Mouse (Mus musculus): ENCODE data around the gene H2-Q4. TPM values are rescaled to one million over a fixed set of nuclear protein-coding genes. Genes with fewer than 3 reads are reported as not detected.
"Not testable (repeated sequence)": the region's sequence is repeated elsewhere in the genome, so short reads cannot be mapped to it uniquely, and the experiment has no call there.

The H2-Q4 gene
- polyA plus RNA-seq, 1 experiment from 2014 or later: 4.3 TPM

GRCm38 (mm10) chr17:35358763-35359469 lies 20.5 kb upstream of the H2-Q4 start:
- ATAC-seq (ENCODE audit: low FRiP score, low TSS enrichment): peak; percentile 39; the same call in 1 of the 2 replicates
- WGBS: 10% methylated on average over 34 of the region's 38 CpGs
- Histone ChIP-seq H3K27me3 (ENCODE audit: insufficient read depth, low read length) (peaks cover 8% of the 10 kb centered on the region; the same call in 1 of the 2 replicates), H3K4me1 (ENCODE audit: insufficient read depth, low read length) (peaks cover 7% of the 10 kb centered on the region; the same call in 1 of the 2 replicates), H3K27ac (ENCODE audit: low read length) (no peak overlapping the region), H3K9me3 (ENCODE audit: low read length) (peaks cover 6% of the 10 kb centered on the region), H3K4me3 (ENCODE audit: low read length) (peak overlapping the region; percentile 45), H3K9ac (replicated peaks; ENCODE audit: low read length) (peak overlapping the region; percentile 23; the same call in 1 of the 2 replicates), H3K36me3 (ENCODE audit: insufficient read depth, low read length) (no peaks in the 10 kb centered on the region), H3K4me2 (replicated peaks; ENCODE audit: low read depth, low read length) (peak overlapping the region; percentile 79)

- 19% methylated on average over 21 of the region's 21 CpGs for WGBS
- peaks cover 8% of the 10 kb centered on the region; the same call in 1 of the 2 replicates for H3K27me3 ChIP-seq (ENCODE audit: insufficient read depth, low read length)
- peaks cover 6% of the 10 kb centered on the region for H3K9me3 ChIP-seq (ENCODE audit: low read length)
- peak overlapping the region; percentile 23; the same call in 1 of the 2 replicates for H3K9ac ChIP-seq (replicated peaks; ENCODE audit: low read length)
- no peak overlapping the region for H3K27ac ChIP-seq (ENCODE audit: low read length)
- ATAC-seq (ENCODE audit: low FRiP score, low TSS enrichment): 0 out of 2 replicates have a peak, but pooled peaks have one; percentile 46
- peak overlapping the region; percentile 45 for H3K4me3 ChIP-seq (ENCODE audit: low read length)
- peaks cover 7% of the 10 kb centered on the region; the same call in 1 of the 2 replicates for H3K4me1 ChIP-seq (ENCODE audit: insufficient read depth, low read length)
- H3K4me2 ChIP-seq (replicated peaks; ENCODE audit: low read depth, low read length): peak overlapping the region; percentile 79
- H3K36me3 ChIP-seq (ENCODE audit: insufficient read depth, low read length): no peaks in the 10 kb centered on the region
These were observed 20.0 kb upstream of the H2-Q4 start for GRCm38 (mm10) chr17:35359470-35359862.

- WGBS: under 1% methylated on average over 68 of the region's 70 CpGs
- Histone ChIP-seq H3K36me3 (ENCODE audit: insufficient read depth, low read length) (no peaks in the 10 kb centered on the region), H3K27me3 (ENCODE audit: insufficient read depth, low read length) (no peaks in the 10 kb centered on the region), H3K9ac (replicated peaks; ENCODE audit: low read length) (peak overlapping the region; percentile 69), H3K27ac (ENCODE audit: low read length) (no peak overlapping the region), H3K4me1 (ENCODE audit: insufficient read depth, low read length) (no peaks in the 10 kb centered on the region; the same call in 1 of the 2 replicates), H3K4me2 (replicated peaks; ENCODE audit: low read depth, low read length) (peak overlapping the region; percentile 78), H3K4me3 (ENCODE audit: low read length) (peak overlapping the region; percentile 74), H3K9me3 (ENCODE audit: low read length) (peaks cover 5% of the 10 kb centered on the region; the same call in 1 of the 2 replicates)
- peak; percentile 69 for ATAC-seq (ENCODE audit: low FRiP score, low TSS enrichment)
These were observed 473 bp downstream of the H2-Q4 start for GRCm38 (mm10) chr17:35379729-35380451.

- H3K4me2 ChIP-seq (replicated peaks; ENCODE audit: low read depth, low read length); ATAC-seq (ENCODE audit: low FRiP score, low TSS enrichment); H3K9ac ChIP-seq (replicated peaks; ENCODE audit: low read length); H3K4me1 ChIP-seq (ENCODE audit: insufficient read depth, low read length); H3K9me3 ChIP-seq (ENCODE audit: low read length); H3K27me3 ChIP-seq (ENCODE audit: insufficient read depth, low read length); H3K36me3 ChIP-seq (ENCODE audit: insufficient read depth, low read length); H3K4me3 ChIP-seq (ENCODE audit: low read length); H3K27ac ChIP-seq (ENCODE audit: low read length): not testable (repeated sequence)
- WGBS: 4% methylated on average over 7 of the region's 7 CpGs
These were observed 10.4 kb downstream of the H2-Q4 start for GRCm38 (mm10) chr17:35389796-35390195.

- not testable (repeated sequence) for H3K36me3 ChIP-seq (ENCODE audit: insufficient read depth, low read length); H3K9me3 ChIP-seq (ENCODE audit: low read length); H3K27ac ChIP-seq (ENCODE audit: low read length); H3K27me3 ChIP-seq (ENCODE audit: insufficient read depth, low read length); H3K4me1 ChIP-seq (ENCODE audit: insufficient read depth, low read length); H3K4me3 ChIP-seq (ENCODE audit: low read length); H3K9ac ChIP-seq (replicated peaks; ENCODE audit: low read length); ATAC-seq (ENCODE audit: low FRiP score, low TSS enrichment); H3K4me2 ChIP-seq (replicated peaks; ENCODE audit: low read depth, low read length)
- WGBS: 63% methylated on average over 2 of the region's 2 CpGs
These were observed 13.3 kb downstream of the H2-Q4 start for GRCm38 (mm10) chr17:35392671-35393070.

GRCm38 (mm10) chr17:35393864-35394800 lies 14.7 kb downstream of the H2-Q4 start:
- H3K4me3 ChIP-seq (ENCODE audit: low read length): peak overlapping the region; percentile 35
- not testable (repeated sequence) for H3K9ac ChIP-seq (replicated peaks; ENCODE audit: low read length); H3K27me3 ChIP-seq (ENCODE audit: insufficient read depth, low read length); H3K27ac ChIP-seq (ENCODE audit: low read length); H3K36me3 ChIP-seq (ENCODE audit: insufficient read depth, low read length); H3K9me3 ChIP-seq (ENCODE audit: low read length); H3K4me1 ChIP-seq (ENCODE audit: insufficient read depth, low read length)
- WGBS: 2% methylated on average over 50 of the region's 75 CpGs
- H3K4me2 ChIP-seq (replicated peaks; ENCODE audit: low read depth, low read length): peak overlapping the region; percentile 53
- peak; percentile 92 for ATAC-seq (ENCODE audit: low FRiP score, low TSS enrichment)

- not testable (repeated sequence) for H3K9ac ChIP-seq (replicated peaks; ENCODE audit: low read length); H3K9me3 ChIP-seq (ENCODE audit: low read length); H3K27ac ChIP-seq (ENCODE audit: low read length); H3K4me3 ChIP-seq (ENCODE audit: low read length); H3K36me3 ChIP-seq (ENCODE audit: insufficient read depth, low read length); H3K4me1 ChIP-seq (ENCODE audit: insufficient read depth, low read length); H3K4me2 ChIP-seq (replicated peaks; ENCODE audit: low read depth, low read length); ATAC-seq (ENCODE audit: low FRiP score, low TSS enrichment); H3K27me3 ChIP-seq (ENCODE audit: insufficient read depth, low read length)
- 88% methylated on average over 2 of the region's 2 CpGs for WGBS
These were observed 17.5 kb downstream of the H2-Q4 start for GRCm38 (mm10) chr17:35396956-35397355.

GRCm38 (mm10) chr17:35413057-35413456 lies 33.6 kb downstream of the H2-Q4 start:
- not testable (repeated sequence) for H3K9ac ChIP-seq (replicated peaks; ENCODE audit: low read length); ATAC-seq (ENCODE audit: low FRiP score, low TSS enrichment)

GRCm38 (mm10) chr17:35415273-35416129 lies 36.1 kb downstream of the H2-Q4 start:
- H3K27me3 ChIP-seq (ENCODE audit: insufficient read depth, low read length); H3K4me1 ChIP-seq (ENCODE audit: insufficient read depth, low read length); H3K4me2 ChIP-seq (replicated peaks; ENCODE audit: low read depth, low read length); H3K27ac ChIP-seq (ENCODE audit: low read length); ATAC-seq (ENCODE audit: low FRiP score, low TSS enrichment); H3K9ac ChIP-seq (replicated peaks; ENCODE audit: low read length); H3K9me3 ChIP-seq (ENCODE audit: low read length); H3K36me3 ChIP-seq (ENCODE audit: insufficient read depth, low read length); H3K4me3 ChIP-seq (ENCODE audit: low read length): not testable (repeated sequence)
- 71% methylated on average over 3 of the region's 10 CpGs for WGBS

More at GRCm38 (mm10) chr17:35413057-35413456, 33.6 kb downstream of the H2-Q4 start:
- not testable (repeated sequence) for H3K36me3 ChIP-seq (ENCODE audit: insufficient read depth, low read length); H3K4me1 ChIP-seq (ENCODE audit: insufficient read depth, low read length); H3K27ac ChIP-seq (ENCODE audit: low read length); H3K9me3 ChIP-seq (ENCODE audit: low read length); H3K27me3 ChIP-seq (ENCODE audit: insufficient read depth, low read length); H3K4me3 ChIP-seq (ENCODE audit: low read length); H3K4me2 ChIP-seq (replicated peaks; ENCODE audit: low read depth, low read length)
- WGBS: no CpG with 5 or more reads among the region's 1 CpGs

Data from kidney, embryonic 16.5 days (tissue).